Mouse (Mus musculus): ENCODE results near the gene Dnaja2. TPM values are rescaled to one million over a fixed set of nuclear protein-coding genes. Genes with fewer than 3 reads are reported as not detected.
A peak's percentile ranks its signal among the peaks of the same experiment; 100 is the strongest.

Dnaja2 gene
- polyA plus RNA-seq, 1 experiment from 2014 or later = 181 TPM

DNA sequence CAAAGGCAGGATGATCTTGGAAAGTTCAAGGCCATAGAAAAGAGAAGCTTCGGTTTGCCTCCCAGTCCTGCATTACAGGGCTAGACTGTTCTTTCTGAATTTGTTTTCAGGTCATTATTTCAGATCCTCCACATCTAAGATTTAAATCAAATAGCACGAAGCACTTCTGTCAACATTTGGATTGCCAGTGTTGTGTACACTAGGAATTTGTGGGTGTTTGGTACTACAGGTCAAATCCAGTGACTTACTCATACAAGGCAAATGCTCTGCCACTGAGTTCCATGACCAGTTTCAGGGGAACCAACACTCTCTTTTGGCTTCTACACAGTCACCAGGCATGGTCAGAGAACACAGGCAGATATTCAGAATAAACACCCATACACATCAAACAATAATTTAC lies 21.7 kb downstream of the Dnaja2 start:
- ATAC-seq (replicated peaks; ENCODE audit: extremely low read depth, insufficient read depth, low FRiP score) = no peak
- Histone ChIP-seq H3K36me3 (ENCODE audit: control insufficient read depth, insufficient read depth) (peaks cover 25% of the 10 kb centered on the region), H3K27ac (ENCODE audit: low read length) (no peak overlapping the region)

DNA sequence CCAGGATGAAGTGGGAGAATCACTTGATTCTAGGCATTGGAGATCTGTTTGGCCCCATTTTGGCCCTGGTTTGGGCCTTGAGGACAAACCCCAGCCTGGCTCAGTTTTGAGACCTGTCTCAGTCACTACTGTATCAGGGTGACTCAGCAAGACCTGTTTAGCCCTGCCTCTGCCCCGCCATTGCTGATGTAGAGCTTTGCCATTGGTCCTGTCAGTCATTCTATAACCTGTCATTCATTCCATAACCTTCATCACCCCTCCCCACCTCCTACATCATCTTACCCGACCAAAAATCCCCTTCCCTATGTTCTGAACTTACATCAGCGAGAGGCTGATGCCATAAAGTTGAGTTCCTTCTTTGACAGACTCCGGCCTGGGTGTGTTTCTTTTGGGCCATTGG lies 22.3 kb downstream of the Dnaja2 start:
- H3K4me2 ChIP-seq (ENCODE audit: low read depth, low read length) = no peak overlapping the region
- no peak overlapping the region for H3K4me3 ChIP-seq (ENCODE audit: low read length)
- H3K9me3 ChIP-seq (replicated peaks; ENCODE audit: control insufficient read depth, low read length) = no peaks in the 10 kb centered on the region; the same call in 1 of the 2 replicates
- no peak overlapping the region for H3K9ac ChIP-seq (ENCODE audit: low read length)
- no peak for ATAC-seq (replicated peaks; ENCODE audit: extremely low read depth, insufficient read depth, low FRiP score)
- H3K27ac ChIP-seq (ENCODE audit: low read length) = no peak overlapping the region
- no peaks in the 10 kb centered on the region for H3K4me1 ChIP-seq (ENCODE audit: control insufficient read depth, insufficient read depth, low read length)
- no peaks in the 10 kb centered on the region for H3K27me3 ChIP-seq (ENCODE audit: control insufficient read depth, insufficient read depth, low read length)
- 82% methylated on average over 4 of the region's 4 CpGs for WGBS
- peaks cover 20% of the 10 kb centered on the region for H3K36me3 ChIP-seq (ENCODE audit: control insufficient read depth, insufficient read depth)

More for the DNA sequence above, 21.7 kb downstream of the Dnaja2 start:
- Histone ChIP-seq H3K27me3 (ENCODE audit: control insufficient read depth, insufficient read depth, low read length) (no peaks in the 10 kb centered on the region), H3K4me3 (ENCODE audit: low read length) (no peak overlapping the region), H3K4me2 (ENCODE audit: low read depth, low read length) (no peak overlapping the region), H3K4me1 (ENCODE audit: control insufficient read depth, insufficient read depth, low read length) (no peaks in the 10 kb centered on the region), H3K9ac (ENCODE audit: low read length) (no peak overlapping the region), H3K9me3 (replicated peaks; ENCODE audit: control insufficient read depth, low read length) (no peaks in the 10 kb centered on the region; the same call in 1 of the 2 replicates)
- WGBS = 86% methylated on average over 2 of the region's 2 CpGs

DNA sequence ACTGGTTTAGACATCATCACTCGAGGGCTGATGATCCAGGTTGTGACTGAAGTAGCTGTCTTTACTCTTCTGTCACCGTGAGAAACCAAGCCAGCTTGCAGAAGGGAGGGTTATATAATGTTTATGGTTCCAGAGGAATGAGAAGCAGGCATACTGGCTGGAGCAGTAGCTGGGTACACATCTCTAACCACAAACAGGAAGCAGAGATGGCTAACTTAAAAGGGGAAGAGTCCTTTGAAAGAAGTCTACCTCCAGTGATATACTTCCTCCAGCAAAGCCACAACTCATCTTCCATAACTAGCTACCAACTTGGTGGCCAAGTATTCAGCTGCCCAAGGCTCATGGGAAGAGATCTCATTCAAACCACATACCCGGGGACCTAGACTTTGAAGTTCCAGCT lies 23.7 kb downstream of the Dnaja2 start:
- Histone ChIP-seq H3K27me3 (ENCODE audit: control insufficient read depth, insufficient read depth, low read length) (no peaks in the 10 kb centered on the region), H3K4me2 (ENCODE audit: low read depth, low read length) (no peak overlapping the region), H3K9ac (ENCODE audit: low read length) (no peak overlapping the region), H3K36me3 (ENCODE audit: control insufficient read depth, insufficient read depth) (peaks cover 13% of the 10 kb centered on the region), H3K9me3 (replicated peaks; ENCODE audit: control insufficient read depth, low read length) (no peaks in the 10 kb centered on the region; the same call in 1 of the 2 replicates), H3K4me3 (ENCODE audit: low read length) (no peak overlapping the region), H3K4me1 (ENCODE audit: control insufficient read depth, insufficient read depth, low read length) (no peaks in the 10 kb centered on the region), H3K27ac (ENCODE audit: low read length) (no peak overlapping the region)
- ATAC-seq (replicated peaks; ENCODE audit: extremely low read depth, insufficient read depth, low FRiP score) = no peak
- WGBS = 74% methylated on average over 3 of the region's 3 CpGs

DNA sequence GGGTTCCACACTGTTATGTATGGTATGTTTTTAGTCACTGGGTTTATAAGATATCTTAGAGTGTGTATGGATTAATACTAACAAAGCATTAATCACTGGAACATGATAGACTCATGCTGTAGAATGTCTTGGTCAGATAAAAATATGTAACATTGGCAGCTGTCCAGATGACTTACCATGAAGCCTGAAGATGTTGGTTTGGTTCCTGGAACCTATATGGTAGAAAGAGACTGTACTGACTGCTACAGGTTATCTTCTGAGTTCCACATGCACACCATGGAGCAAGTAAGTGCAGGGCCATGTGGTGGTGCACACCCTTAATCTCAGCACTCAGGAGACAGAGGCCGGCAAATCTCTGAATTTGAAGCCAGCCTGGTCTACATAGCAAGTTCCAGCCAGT lies 24.4 kb downstream of the Dnaja2 start:
- no peak overlapping the region for H3K4me3 ChIP-seq (ENCODE audit: low read length)
- H3K4me1 ChIP-seq (ENCODE audit: control insufficient read depth, insufficient read depth, low read length) = peaks cover 2% of the 10 kb centered on the region; the same call in 1 of the 2 replicates
- H3K27me3 ChIP-seq (ENCODE audit: control insufficient read depth, insufficient read depth, low read length) = no peaks in the 10 kb centered on the region
- no peak overlapping the region for H3K4me2 ChIP-seq (ENCODE audit: low read depth, low read length)
- peaks cover 6% of the 10 kb centered on the region for H3K36me3 ChIP-seq (ENCODE audit: control insufficient read depth, insufficient read depth)
- H3K27ac ChIP-seq (ENCODE audit: low read length) = no peak overlapping the region
- H3K9me3 ChIP-seq (replicated peaks; ENCODE audit: control insufficient read depth, low read length) = no peaks in the 10 kb centered on the region; the same call in 1 of the 2 replicates
- 78% methylated on average over 1 of the region's 1 CpGs for WGBS
- no peak overlapping the region for H3K9ac ChIP-seq (ENCODE audit: low read length)
- ATAC-seq (replicated peaks; ENCODE audit: extremely low read depth, insufficient read depth, low FRiP score) = no peak

DNA sequence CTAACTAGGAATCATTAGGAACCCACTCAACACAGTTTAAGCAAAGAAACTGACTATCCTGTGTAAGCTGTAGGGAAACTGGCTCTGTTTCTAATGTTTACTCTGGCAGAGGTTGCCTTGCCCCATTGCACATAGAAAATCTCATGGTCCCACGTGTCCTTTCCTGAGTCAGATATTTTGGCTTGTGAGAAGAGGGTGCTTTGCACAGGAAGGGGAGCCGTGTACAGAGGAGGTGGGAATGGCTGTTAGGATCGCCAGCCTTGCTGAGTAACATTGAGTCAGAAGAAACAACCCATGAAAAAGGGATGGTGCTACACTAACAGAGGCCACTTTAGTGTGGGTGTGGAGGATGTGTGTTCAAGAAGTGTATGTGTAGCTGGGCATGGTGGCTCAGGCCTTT lies 26.2 kb downstream of the Dnaja2 start:
- H3K9ac ChIP-seq (ENCODE audit: low read length) = no peak overlapping the region
- H3K4me1 ChIP-seq (ENCODE audit: control insufficient read depth, insufficient read depth, low read length) = peaks cover 7% of the 10 kb centered on the region
- no peaks in the 10 kb centered on the region for H3K27me3 ChIP-seq (ENCODE audit: control insufficient read depth, insufficient read depth, low read length)
- ATAC-seq (replicated peaks; ENCODE audit: extremely low read depth, insufficient read depth, low FRiP score) = no peak
- H3K27ac ChIP-seq (ENCODE audit: low read length) = no peak overlapping the region
- 52% methylated on average over 3 of the region's 3 CpGs for WGBS
- 0 out of 2 replicates have a peak, but pooled peaks cover 3% of the 10 kb centered on the region for H3K36me3 ChIP-seq (ENCODE audit: control insufficient read depth, insufficient read depth)
- no peak overlapping the region for H3K4me3 ChIP-seq (ENCODE audit: low read length)
- H3K4me2 ChIP-seq (ENCODE audit: low read depth, low read length) = no peak overlapping the region
- no peaks in the 10 kb centered on the region; the same call in 1 of the 2 replicates for H3K9me3 ChIP-seq (replicated peaks; ENCODE audit: control insufficient read depth, low read length)

DNA sequence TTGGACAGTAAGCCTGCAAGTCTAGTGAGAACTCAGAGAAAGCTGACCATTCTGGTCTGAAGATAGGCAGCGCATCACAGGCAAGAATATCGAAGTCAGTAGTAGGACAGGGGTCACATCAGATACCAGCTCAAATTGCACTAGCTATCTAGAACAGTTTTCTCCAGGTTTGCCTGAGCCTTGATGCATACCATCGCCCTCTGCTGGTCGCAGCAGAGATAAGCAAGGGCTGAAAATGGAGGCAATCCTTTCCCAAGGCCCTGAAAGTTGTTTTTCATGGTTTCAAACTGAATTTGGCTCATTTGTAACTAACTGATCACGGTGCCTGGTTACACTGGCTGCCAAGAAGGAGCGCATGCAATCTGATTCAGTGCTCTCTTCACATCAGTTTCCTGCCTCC lies 29.0 kb downstream of the Dnaja2 start:
- no peaks in the 10 kb centered on the region; the same call in 1 of the 2 replicates for H3K9me3 ChIP-seq (replicated peaks; ENCODE audit: control insufficient read depth, low read length)
- no peaks in the 10 kb centered on the region for H3K27me3 ChIP-seq (ENCODE audit: control insufficient read depth, insufficient read depth, low read length)
- H3K4me3 ChIP-seq (ENCODE audit: low read length) = no peak overlapping the region
- H3K4me2 ChIP-seq (ENCODE audit: low read depth, low read length) = no peak overlapping the region
- no peak overlapping the region for H3K9ac ChIP-seq (ENCODE audit: low read length)
- no peak overlapping the region for H3K27ac ChIP-seq (ENCODE audit: low read length)
- ATAC-seq (replicated peaks; ENCODE audit: extremely low read depth, insufficient read depth, low FRiP score) = no peak
- H3K36me3 ChIP-seq (ENCODE audit: control insufficient read depth, insufficient read depth) = 0 out of 2 replicates have a peak, but pooled peaks cover 3% of the 10 kb centered on the region
- peaks cover 7% of the 10 kb centered on the region for H3K4me1 ChIP-seq (ENCODE audit: control insufficient read depth, insufficient read depth, low read length)
- WGBS = 23% methylated on average over 6 of the region's 6 CpGs

DNA sequence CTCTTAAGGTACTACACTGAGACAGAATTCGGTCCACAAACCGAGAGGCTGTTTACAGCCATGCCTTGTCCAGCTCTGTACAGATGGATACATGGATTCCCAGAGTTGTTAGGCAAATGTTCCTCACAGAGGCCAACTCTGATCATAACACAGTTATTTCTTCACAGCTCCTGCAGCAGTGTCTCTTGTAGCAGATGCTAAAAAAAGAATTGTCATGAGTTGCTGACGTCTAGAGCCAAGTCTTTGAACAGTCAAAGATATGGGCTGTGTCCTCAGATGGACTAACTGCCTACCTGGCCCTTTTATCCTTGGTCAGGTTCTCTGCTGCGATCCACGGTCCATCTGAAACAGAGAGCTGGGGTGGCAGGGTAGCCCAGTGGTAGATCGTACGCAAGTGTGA lies 31.1 kb downstream of the Dnaja2 start:
- no peak overlapping the region for H3K4me3 ChIP-seq (ENCODE audit: low read length)
- H3K9me3 ChIP-seq (replicated peaks; ENCODE audit: control insufficient read depth, low read length) = no peaks in the 10 kb centered on the region
- 71% methylated on average over 7 of the region's 7 CpGs for WGBS
- no peaks in the 10 kb centered on the region for H3K27me3 ChIP-seq (ENCODE audit: control insufficient read depth, insufficient read depth, low read length)
- no peak overlapping the region for H3K9ac ChIP-seq (ENCODE audit: low read length)
- H3K4me2 ChIP-seq (ENCODE audit: low read depth, low read length) = no peak overlapping the region
- H3K27ac ChIP-seq (ENCODE audit: low read length) = peak overlapping the region; percentile 61; the same call in 1 of the 2 replicates
- H3K36me3 ChIP-seq (ENCODE audit: control insufficient read depth, insufficient read depth) = no peaks in the 10 kb centered on the region
- peaks cover 7% of the 10 kb centered on the region for H3K4me1 ChIP-seq (ENCODE audit: control insufficient read depth, insufficient read depth, low read length)
- peak; percentile 58; the same call in 1 of the 2 replicates for ATAC-seq (replicated peaks; ENCODE audit: extremely low read depth, insufficient read depth, low FRiP score)

DNA sequence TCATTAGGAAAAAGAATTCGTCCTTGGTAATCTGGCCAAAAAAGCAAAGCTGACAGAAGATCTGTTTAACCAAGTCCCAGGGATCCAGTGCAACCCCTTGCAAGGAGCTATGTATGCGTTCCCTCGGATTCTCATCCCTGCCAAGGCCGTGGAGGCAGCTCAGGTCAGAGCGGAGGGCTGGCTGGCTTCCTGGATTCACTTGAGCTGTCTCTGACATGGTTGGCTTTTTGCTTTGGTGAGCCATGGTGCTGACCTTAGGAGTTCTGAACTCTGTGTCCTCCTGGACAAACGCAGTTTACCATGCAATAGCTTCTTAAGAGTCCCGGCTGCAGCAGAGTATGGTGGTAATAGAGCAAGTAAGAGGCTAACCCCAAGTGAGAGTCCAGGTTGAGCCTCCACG lies 33.8 kb downstream of the Dnaja2 start:
- Histone ChIP-seq H3K4me1 (ENCODE audit: control insufficient read depth, insufficient read depth, low read length) (peaks cover 7% of the 10 kb centered on the region), H3K36me3 (ENCODE audit: control insufficient read depth, insufficient read depth) (no peaks in the 10 kb centered on the region), H3K27ac (ENCODE audit: low read length) (no peak overlapping the region), H3K4me2 (ENCODE audit: low read depth, low read length) (no peak overlapping the region), H3K9me3 (replicated peaks; ENCODE audit: control insufficient read depth, low read length) (no peaks in the 10 kb centered on the region), H3K27me3 (ENCODE audit: control insufficient read depth, insufficient read depth, low read length) (no peaks in the 10 kb centered on the region), H3K9ac (ENCODE audit: low read length) (no peak overlapping the region), H3K4me3 (ENCODE audit: low read length) (no peak overlapping the region)
- no peak for ATAC-seq (replicated peaks; ENCODE audit: extremely low read depth, insufficient read depth, low FRiP score)
- WGBS = 83% methylated on average over 8 of the region's 8 CpGs

DNA sequence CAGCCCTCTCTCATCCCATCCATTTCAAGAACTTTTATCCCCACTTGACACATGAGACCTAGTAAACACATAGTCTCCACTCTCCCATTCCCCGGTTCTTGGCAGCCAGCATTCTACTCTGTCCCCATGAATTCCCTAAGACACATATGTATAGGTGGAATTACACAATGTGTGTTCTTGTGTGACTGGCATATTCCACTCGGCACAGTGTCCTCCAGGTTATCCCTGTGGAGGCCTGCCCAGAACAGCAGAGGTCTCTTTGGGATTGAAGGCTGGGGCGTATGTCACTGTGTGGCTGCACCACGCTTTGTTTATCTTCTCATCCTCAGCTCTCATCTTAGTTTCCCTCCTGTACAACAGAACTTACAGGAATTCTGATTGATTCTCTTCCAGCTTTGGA lies 34.6 kb downstream of the Dnaja2 start:
- Histone ChIP-seq H3K4me2 (ENCODE audit: low read depth, low read length) (no peak overlapping the region), H3K4me1 (ENCODE audit: control insufficient read depth, insufficient read depth, low read length) (peaks cover 5% of the 10 kb centered on the region), H3K27me3 (ENCODE audit: control insufficient read depth, insufficient read depth, low read length) (no peaks in the 10 kb centered on the region), H3K4me3 (ENCODE audit: low read length) (no peak overlapping the region), H3K9me3 (replicated peaks; ENCODE audit: control insufficient read depth, low read length) (no peaks in the 10 kb centered on the region), H3K27ac (ENCODE audit: low read length) (no peak overlapping the region), H3K9ac (ENCODE audit: low read length) (no peak overlapping the region), H3K36me3 (ENCODE audit: control insufficient read depth, insufficient read depth) (no peaks in the 10 kb centered on the region)
- 90% methylated on average over 4 of the region's 4 CpGs for WGBS
- no peak for ATAC-seq (replicated peaks; ENCODE audit: extremely low read depth, insufficient read depth, low FRiP score)
